Mouse (Mus musculus): ENCODE data around the gene Rfxank. TPM values are rescaled to one million over a fixed set of nuclear protein-coding genes. Genes with fewer than 3 reads are reported as not detected.

The Rfxank gene
- total and polyA plus RNA-seq, 2 experiments, result 13.6 to 27.8 TPM

GRCm38 (mm10) chr8:70086151-70086550 is 52.8 kb downstream of the Rfxank start:
- Histone ChIP-seq H3K4me3 (ENCODE audit: insufficient read depth, low read depth, low read length) (no peak overlapping the region), H3K9ac (ENCODE audit: low read depth, low read length) (no peak overlapping the region), H3K27me3 (ENCODE audit: control insufficient read depth, insufficient read depth, low read length) (peaks cover 6% of the 10 kb centered on the region), H3K36me3 (ENCODE audit: control insufficient read depth, insufficient read depth, low read length) (no peaks in the 10 kb centered on the region), H3K79me2 (ENCODE audit: control insufficient read depth, insufficient read depth, low read length) (no peaks in the 10 kb centered on the region), H3K27ac (replicated peaks; ENCODE audit: insufficient read depth, low read depth, low read length) (no peak overlapping the region), H3K4me1 (ENCODE audit: control insufficient read depth, insufficient read depth, low read length) (no peaks in the 10 kb centered on the region; the same call in none of the 2 replicates)
- DNase-seq (ENCODE audit: extremely low read depth, low read depth, low spot score), result no peak
- WGBS, result 41% methylated on average over 1 of the region's 1 CpGs
- no peak for TF ChIP-seq POLR2A (IDR thresholded peaks at IDR 0.05; ENCODE audit: extremely low read depth, insufficient read depth, low read length)
- no peak for TF ChIP-seq CTCF (IDR thresholded peaks at IDR 0.05; ENCODE audit: low read depth, low read length)

GRCm38 (mm10) chr8:70084191-70085065 is 54.5 kb downstream of the Rfxank start:
- no peak for DNase-seq (ENCODE audit: extremely low read depth, low read depth, low spot score)
- Histone ChIP-seq H3K27me3 (ENCODE audit: control insufficient read depth, insufficient read depth, low read length) (peaks cover 6% of the 10 kb centered on the region), H3K79me2 (ENCODE audit: control insufficient read depth, insufficient read depth, low read length) (no peaks in the 10 kb centered on the region), H3K9ac (ENCODE audit: low read depth, low read length) (peak overlapping the region; percentile 63), H3K4me3 (ENCODE audit: insufficient read depth, low read depth, low read length) (peak overlapping the region; percentile 60), H3K4me1 (ENCODE audit: control insufficient read depth, insufficient read depth, low read length) (no peaks in the 10 kb centered on the region; the same call in none of the 2 replicates), H3K27ac (replicated peaks; ENCODE audit: insufficient read depth, low read depth, low read length) (no peak overlapping the region), H3K36me3 (ENCODE audit: control insufficient read depth, insufficient read depth, low read length) (no peaks in the 10 kb centered on the region)
- TF ChIP-seq CTCF (IDR thresholded peaks at IDR 0.05; ENCODE audit: low read depth, low read length) (no peak), POLR2A (IDR thresholded peaks at IDR 0.05; ENCODE audit: extremely low read depth, insufficient read depth, low read length) (no peak)
- 8% methylated on average over 71 of the region's 71 CpGs for WGBS

GRCm38 (mm10) chr8:70083285-70083684 is 55.7 kb downstream of the Rfxank start, which contains the start of gene Hapln4:
Hapln4 (plus strand) TSS chr8:70083457.
- TF ChIP-seq CTCF (IDR thresholded peaks at IDR 0.05; ENCODE audit: low read depth, low read length) (0 out of 2 replicates have a peak, but pooled peaks have one; percentile 4), POLR2A (IDR thresholded peaks at IDR 0.05; ENCODE audit: extremely low read depth, insufficient read depth, low read length) (no peak)
- H3K27me3 ChIP-seq (ENCODE audit: control insufficient read depth, insufficient read depth, low read length), result peaks cover 6% of the 10 kb centered on the region
- H3K36me3 ChIP-seq (ENCODE audit: control insufficient read depth, insufficient read depth, low read length), result peaks cover under 1% of the 10 kb centered on the region; the same call in 1 of the 2 replicates
- peak within 1 kb of the TSS; percentile 63 for H3K9ac ChIP-seq (ENCODE audit: low read depth, low read length)
- no peaks in the 10 kb centered on the region; the same call in none of the 2 replicates for H3K4me1 ChIP-seq (ENCODE audit: control insufficient read depth, insufficient read depth, low read length)
- no peaks in the 10 kb centered on the region for H3K79me2 ChIP-seq (ENCODE audit: control insufficient read depth, insufficient read depth, low read length)
- peak; percentile 74 for DNase-seq (ENCODE audit: extremely low read depth, low read depth, low spot score)
- H3K4me3 ChIP-seq (ENCODE audit: insufficient read depth, low read depth, low read length), result peak within 1 kb of the TSS; percentile 60
- 2% methylated on average over 26 of the region's 26 CpGs for WGBS
- no peak within 1 kb of the TSS for H3K27ac ChIP-seq (replicated peaks; ENCODE audit: insufficient read depth, low read depth, low read length)

- Histone ChIP-seq H3K4me1 (ENCODE audit: control insufficient read depth, insufficient read depth, low read length) (no peaks in the 10 kb centered on the region; the same call in none of the 2 replicates), H3K27ac (replicated peaks; ENCODE audit: insufficient read depth, low read depth, low read length) (no peak overlapping the region), H3K9ac (ENCODE audit: low read depth, low read length) (no peak overlapping the region), H3K27me3 (ENCODE audit: control insufficient read depth, insufficient read depth, low read length) (no peaks in the 10 kb centered on the region), H3K4me3 (ENCODE audit: insufficient read depth, low read depth, low read length) (no peak overlapping the region), H3K79me2 (ENCODE audit: control insufficient read depth, insufficient read depth, low read length) (no peaks in the 10 kb centered on the region), H3K36me3 (ENCODE audit: control insufficient read depth, insufficient read depth, low read length) (peaks cover 2% of the 10 kb centered on the region; the same call in 1 of the 2 replicates)
- no peak for DNase-seq (ENCODE audit: extremely low read depth, low read depth, low spot score)
- WGBS, result 93% methylated on average over 2 of the region's 2 CpGs
- TF ChIP-seq CTCF (IDR thresholded peaks at IDR 0.05; ENCODE audit: low read depth, low read length) (no peak), POLR2A (IDR thresholded peaks at IDR 0.05; ENCODE audit: extremely low read depth, insufficient read depth, low read length) (no peak)
These were observed 57.0 kb downstream of the Rfxank start for GRCm38 (mm10) chr8:70081976-70082375.

Other genes with a start within 250 kb of the Rfxank start
- gene Tssk6, start 237.0 kb downstream of the Rfxank start, total RNA-seq (2014; rRNA removed), result not detected in 2 replicates
- 0.09 TPM in 1 of 2 replicates, not detected in the other for gene Tssk6, start 237.0 kb downstream of the Rfxank start, polyA plus RNA-seq (2012; rRNA removed)
- gene Ndufa13, start 236.6 kb downstream of the Rfxank start, total RNA-seq (2014; rRNA removed), result 132 and 141 TPM in 2 replicates
- 206 and 221 TPM in 2 replicates for gene Ndufa13, start 236.6 kb downstream of the Rfxank start, polyA plus RNA-seq (2012; rRNA removed)
- 0.20 and 0.83 TPM in 2 replicates for gene Yjefn3, start 236.4 kb downstream of the Rfxank start, total RNA-seq (2014; rRNA removed)
- 1.4 and 2.0 TPM in 2 replicates for gene Yjefn3, start 236.4 kb downstream of the Rfxank start, polyA plus RNA-seq (2012; rRNA removed)
- gene Gatad2a, start 142.8 kb downstream of the Rfxank start, total RNA-seq (2014; rRNA removed), result 11.2 and 16.8 TPM in 2 replicates
- gene Gatad2a, start 142.8 kb downstream of the Rfxank start, polyA plus RNA-seq (2012; rRNA removed), result 35.0 and 35.5 TPM in 2 replicates
- 18.0 and 24.4 TPM in 2 replicates for gene Mau2, start 96.4 kb downstream of the Rfxank start, total RNA-seq (2014; rRNA removed)
- gene Mau2, start 96.4 kb downstream of the Rfxank start, polyA plus RNA-seq (2012; rRNA removed), result 30.1 and 40.5 TPM in 2 replicates
- gene Sugp1, start 96.3 kb downstream of the Rfxank start, total RNA-seq (2014; rRNA removed), result 5.1 and 5.6 TPM in 2 replicates
- 5.1 and 5.3 TPM in 2 replicates for gene Sugp1, start 96.3 kb downstream of the Rfxank start, polyA plus RNA-seq (2012; rRNA removed)
- 43.8 and 67.9 TPM in 2 replicates for gene Tm6sf2, start 66.2 kb downstream of the Rfxank start, total RNA-seq (2014; rRNA removed)
- 152 and 203 TPM in 2 replicates for gene Tm6sf2, start 66.2 kb downstream of the Rfxank start, polyA plus RNA-seq (2012; rRNA removed)
- gene Hapln4, start 55.7 kb downstream of the Rfxank start, total RNA-seq (2014; rRNA removed), result 2.2 and 4.2 TPM in 2 replicates
- gene Hapln4, start 55.7 kb downstream of the Rfxank start, polyA plus RNA-seq (2012; rRNA removed), result 4.4 and 8.8 TPM in 2 replicates
- gene Ncan, start 18.3 kb downstream of the Rfxank start, total RNA-seq (2014; rRNA removed), result under 0.01 TPM in 1 of 2 replicates, not detected in the other
- gene Ncan, start 18.3 kb downstream of the Rfxank start, polyA plus RNA-seq (2012; rRNA removed), result not detected in 2 replicates
- 3.3 and 4.4 TPM in 2 replicates for gene Nr2c2ap, start 7.8 kb downstream of the Rfxank start, total RNA-seq (2014; rRNA removed)
- 15.0 and 16.6 TPM in 2 replicates for gene Nr2c2ap, start 7.8 kb downstream of the Rfxank start, polyA plus RNA-seq (2012; rRNA removed)
- gene Borcs8, start 345 bp upstream of the Rfxank start, total RNA-seq (2014; rRNA removed), result 20.1 and 20.7 TPM in 2 replicates
- gene Borcs8, start 345 bp upstream of the Rfxank start, polyA plus RNA-seq (2012; rRNA removed), result 53.4 and 55.0 TPM in 2 replicates
- gene Mef2b, start 557 bp upstream of the Rfxank start, total RNA-seq (2014; rRNA removed), result 0.09 and 0.34 TPM in 2 replicates
- gene Mef2b, start 557 bp upstream of the Rfxank start, polyA plus RNA-seq (2012; rRNA removed), result not detected in 2 replicates
- gene Tmem161a, start 33.2 kb upstream of the Rfxank start, total RNA-seq (2014; rRNA removed), result 18.3 and 20.4 TPM in 2 replicates
- 40.4 and 60.4 TPM in 2 replicates for gene Tmem161a, start 33.2 kb upstream of the Rfxank start, polyA plus RNA-seq (2012; rRNA removed)
- gene Slc25a42, start 73.2 kb upstream of the Rfxank start, total RNA-seq (2014; rRNA removed), result 31.4 and 48.5 TPM in 2 replicates
- gene Slc25a42, start 73.2 kb upstream of the Rfxank start, polyA plus RNA-seq (2012; rRNA removed), result 96.9 and 117 TPM in 2 replicates
- 5.3 and 7.0 TPM in 2 replicates for gene Sugp2, start 95.1 kb upstream of the Rfxank start, total RNA-seq (2014; rRNA removed)
- 9.7 and 12.4 TPM in 2 replicates for gene Sugp2, start 95.1 kb upstream of the Rfxank start, polyA plus RNA-seq (2012; rRNA removed)
- gene Armc6, start 95.3 kb upstream of the Rfxank start, total RNA-seq (2014; rRNA removed), result 4.4 and 6.2 TPM in 2 replicates
- gene Armc6, start 95.3 kb upstream of the Rfxank start, polyA plus RNA-seq (2012; rRNA removed), result 9.6 and 11.6 TPM in 2 replicates
- 1.4 and 2.6 TPM in 2 replicates for gene Homer3, start 143.7 kb upstream of the Rfxank start, total RNA-seq (2014; rRNA removed)
- 3.1 and 3.7 TPM in 2 replicates for gene Homer3, start 143.7 kb upstream of the Rfxank start, polyA plus RNA-seq (2012; rRNA removed)
- 19.3 and 22.7 TPM in 2 replicates for gene Ddx49, start 163.3 kb upstream of the Rfxank start, total RNA-seq (2014; rRNA removed)
- gene Ddx49, start 163.3 kb upstream of the Rfxank start, polyA plus RNA-seq (2012; rRNA removed), result 24.4 and 36.5 TPM in 2 replicates
- gene Cope, start 163.4 kb upstream of the Rfxank start, total RNA-seq (2014; rRNA removed), result 169 and 197 TPM in 2 replicates
- gene Cope, start 163.4 kb upstream of the Rfxank start, polyA plus RNA-seq (2012; rRNA removed), result 327 and 394 TPM in 2 replicates
- not detected in 2 replicates for gene Cers1, start 176.6 kb upstream of the Rfxank start, total RNA-seq (2014; rRNA removed)
- gene Cers1, start 176.6 kb upstream of the Rfxank start, polyA plus RNA-seq (2012; rRNA removed), result 0.04 TPM in 2 replicates
- not detected in 2 replicates for gene Gdf1, start 190.7 kb upstream of the Rfxank start, total RNA-seq (2014; rRNA removed)
- not detected in 2 replicates for gene Gdf1, start 190.7 kb upstream of the Rfxank start, polyA plus RNA-seq (2012; rRNA removed)
- 19.0 and 26.3 TPM in 2 replicates for gene Upf1, start 214.1 kb upstream of the Rfxank start, total RNA-seq (2014; rRNA removed)
- 20.3 and 22.3 TPM in 2 replicates for gene Upf1, start 214.1 kb upstream of the Rfxank start, polyA plus RNA-seq (2012; rRNA removed)
- gene Comp, start 234.4 kb upstream of the Rfxank start, total RNA-seq (2014; rRNA removed), result not detected in 2 replicates
- gene Comp, start 234.4 kb upstream of the Rfxank start, polyA plus RNA-seq (2012; rRNA removed), result 0.24 TPM in 1 of 2 replicates, not detected in the other